Mouse (Mus musculus): ENCODE data around the gene Slc6a16.

The Slc6a16 gene

DNA sequence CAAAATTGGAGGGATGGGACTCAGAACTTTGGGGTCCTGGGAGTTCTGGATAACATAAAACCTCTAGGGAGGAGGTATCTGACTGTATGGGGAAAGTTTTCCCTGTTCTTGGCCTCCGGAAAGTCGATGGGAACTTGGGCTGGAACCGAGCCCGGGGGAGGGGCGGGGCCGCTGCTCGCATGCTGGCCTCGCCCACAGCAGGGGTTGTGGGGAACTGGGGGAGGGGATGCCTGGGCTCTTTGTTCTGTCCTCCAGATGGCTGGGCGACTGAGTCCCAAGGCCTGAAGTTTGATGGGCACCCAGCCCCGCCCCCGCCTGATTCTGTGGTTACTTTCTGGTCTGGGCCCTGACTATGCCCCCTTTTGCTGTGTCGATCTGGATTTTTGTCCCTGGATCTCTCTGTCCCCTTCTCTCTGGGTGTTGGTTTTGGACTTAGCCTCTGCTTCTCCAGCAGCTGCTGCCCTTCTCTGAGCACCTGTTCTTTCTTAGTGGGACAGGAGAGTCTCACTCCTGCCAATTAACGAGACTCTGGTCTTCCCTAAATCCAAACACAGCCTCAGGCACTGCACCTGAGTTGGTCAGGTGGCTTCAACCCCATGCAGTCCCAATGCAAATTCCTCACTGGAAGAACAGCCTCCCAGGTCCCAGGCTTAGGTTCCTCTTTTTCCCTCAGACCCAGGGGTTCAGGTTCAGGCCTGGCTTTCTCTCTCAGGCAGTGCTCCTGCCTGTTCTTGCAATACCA lies 24.3 kb upstream of the Slc6a16 start:
- DNase-seq (ENCODE audit: low read depth, low spot score), result no peak

GRCm38 (mm10) chr7:45221680-45222079 lies 19.2 kb upstream of the Slc6a16 start:
- DNase-seq (ENCODE audit: low read depth, low spot score), result no peak

GRCm38 (mm10) chr7:45224826-45225225 lies 16.1 kb upstream of the Slc6a16 start:
- DNase-seq (ENCODE audit: low read depth, low spot score), result no peak

GRCm38 (mm10) chr7:45226421-45226820 lies 14.5 kb upstream of the Slc6a16 start:
- DNase-seq (ENCODE audit: low read depth, low spot score), result no peak

DNA sequence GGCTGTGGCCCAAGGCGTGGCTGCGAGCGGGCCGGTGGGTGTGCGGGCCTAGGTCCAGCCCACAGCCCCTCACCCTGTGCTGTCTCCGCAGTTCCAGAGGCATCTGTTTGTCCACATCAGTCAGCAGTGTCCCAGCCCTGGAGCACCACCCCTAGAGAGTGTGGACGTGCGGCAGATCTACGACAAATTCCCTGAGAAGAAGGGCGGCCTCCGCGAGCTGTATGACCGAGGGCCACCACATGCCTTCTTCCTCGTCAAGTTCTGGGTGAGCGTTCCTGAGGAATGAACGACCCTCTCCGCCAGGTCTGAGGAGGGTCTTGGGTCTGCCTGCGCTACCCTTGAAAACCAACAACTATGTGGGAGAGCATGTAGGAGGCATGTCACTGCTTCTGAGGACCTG lies 12.3 kb upstream of the Slc6a16 start:
- no peak for DNase-seq (ENCODE audit: low read depth, low spot score)

DNA sequence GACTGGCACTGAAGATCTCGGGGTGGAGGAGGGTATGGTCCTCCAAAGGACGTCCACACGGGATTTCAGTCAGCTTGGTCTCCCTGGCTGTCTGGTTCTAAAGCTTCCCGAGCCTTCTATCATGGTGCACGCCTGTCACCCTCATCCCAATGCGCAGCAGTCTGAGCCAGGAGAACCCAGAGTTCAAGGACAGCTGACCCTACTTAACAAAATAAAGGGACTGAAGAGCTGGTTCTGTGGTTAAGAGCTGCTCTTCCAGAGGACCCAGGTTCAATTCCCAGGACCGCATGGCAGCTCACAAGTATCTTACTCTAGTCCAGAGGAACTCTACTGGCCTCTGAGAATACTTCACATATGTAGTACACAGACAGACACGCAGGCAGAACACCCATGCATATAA lies 11.8 kb upstream of the Slc6a16 start:
- no peak for DNase-seq (ENCODE audit: low read depth, low spot score)

DNA sequence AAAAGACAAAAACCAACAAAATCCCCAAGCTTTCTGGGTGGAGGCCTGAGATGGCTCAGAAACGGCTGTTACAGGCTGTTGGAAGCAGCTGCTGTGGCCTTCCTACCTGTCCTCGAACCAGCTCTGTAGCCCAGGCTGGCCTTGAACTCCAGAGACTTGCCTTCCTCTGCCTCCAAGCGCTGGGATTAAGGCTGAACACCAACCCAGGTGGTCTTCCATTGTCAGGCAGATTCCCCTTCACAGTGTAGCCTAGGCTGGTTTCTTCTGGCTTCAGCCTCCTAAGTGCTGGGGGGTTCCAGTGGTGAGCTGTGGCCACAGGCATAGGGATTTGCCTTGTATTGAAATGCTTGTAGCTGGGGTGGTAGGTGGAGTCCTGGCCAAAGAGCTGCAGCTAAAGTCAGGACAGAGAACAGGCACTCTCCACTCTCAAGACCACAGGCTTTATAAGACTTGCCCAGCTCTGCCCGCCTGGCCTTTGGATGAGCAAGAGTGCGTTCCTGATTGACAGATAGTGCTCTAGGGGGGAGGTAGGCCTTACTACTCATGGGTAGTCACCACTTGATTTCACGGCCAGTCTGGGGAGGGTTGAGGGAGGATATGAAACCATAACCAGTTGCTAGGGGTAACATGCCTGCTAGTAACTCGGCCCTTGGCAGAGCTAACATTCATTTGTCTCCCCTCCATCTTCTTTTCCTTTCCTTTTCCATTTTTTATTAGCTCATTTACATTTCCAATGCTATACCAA lies 11.3 kb upstream of the Slc6a16 start:
- no peak for DNase-seq (ENCODE audit: low read depth, low spot score)

GRCm38 (mm10) chr7:45231192-45231591 lies 9.7 kb upstream of the Slc6a16 start:
- no peak for DNase-seq (ENCODE audit: low read depth, low spot score)

DNA sequence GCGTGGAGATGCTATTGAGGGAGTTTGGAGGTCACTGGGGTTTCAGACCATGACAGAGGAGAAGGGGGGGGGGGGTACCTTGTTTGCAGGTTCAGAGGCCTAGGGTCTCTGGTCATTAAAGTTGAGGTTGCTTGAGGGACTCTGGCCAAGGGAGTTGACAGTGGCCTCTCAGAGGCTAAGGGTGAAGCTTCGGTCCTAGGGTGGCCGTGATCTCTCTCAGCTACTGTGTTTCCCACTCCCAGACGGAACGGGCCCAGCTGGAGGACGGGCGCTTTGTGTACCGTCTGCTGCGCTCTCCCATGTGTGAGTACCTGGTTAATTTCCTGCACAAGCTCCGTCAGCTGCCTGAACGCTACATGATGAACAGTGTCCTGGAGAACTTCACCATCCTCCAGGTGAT lies 8.9 kb upstream of the Slc6a16 start:
- no peak for DNase-seq (ENCODE audit: low read depth, low spot score)

DNA sequence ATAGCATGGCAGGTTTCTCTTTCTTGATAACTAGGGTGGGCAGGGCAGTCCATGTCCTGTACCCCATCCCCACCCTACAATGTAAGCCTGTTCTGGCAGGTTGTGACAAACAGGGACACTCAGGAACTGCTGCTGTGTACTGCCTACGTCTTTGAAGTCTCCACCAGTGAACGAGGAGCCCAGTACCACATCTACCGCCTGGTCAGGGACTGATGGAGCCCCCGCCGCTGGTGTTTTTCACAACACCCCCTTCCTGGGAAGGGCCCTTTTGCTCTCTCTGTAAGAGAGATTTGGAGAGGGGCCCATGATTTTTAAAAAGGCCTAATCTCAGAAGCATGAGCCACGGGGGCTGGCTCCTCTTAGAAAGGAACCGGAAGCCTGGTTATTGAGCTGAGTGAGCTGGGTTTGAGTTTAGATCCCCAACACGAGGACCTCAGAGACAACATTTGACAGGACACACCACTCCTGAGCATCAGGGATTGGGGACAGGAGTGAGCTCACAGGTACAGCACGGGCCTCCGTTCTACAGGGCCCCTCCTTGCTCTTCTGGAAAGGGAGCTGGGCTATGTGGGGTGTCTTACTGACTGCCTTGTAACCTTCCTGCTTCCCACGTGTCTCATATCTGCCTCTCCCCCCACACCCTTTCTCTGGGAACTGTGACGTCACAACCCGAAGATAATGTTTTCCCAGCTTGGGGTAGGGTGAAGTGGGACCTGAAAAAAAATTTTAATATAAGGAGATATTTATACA lies 8.0 kb upstream of the Slc6a16 start:
- DNase-seq (ENCODE audit: low read depth, low spot score), result no peak

GRCm38 (mm10) chr7:45233580-45234332 lies 7.1 kb upstream of the Slc6a16 start:
- DNase-seq (ENCODE audit: low read depth, low spot score), result no peak

DNA sequence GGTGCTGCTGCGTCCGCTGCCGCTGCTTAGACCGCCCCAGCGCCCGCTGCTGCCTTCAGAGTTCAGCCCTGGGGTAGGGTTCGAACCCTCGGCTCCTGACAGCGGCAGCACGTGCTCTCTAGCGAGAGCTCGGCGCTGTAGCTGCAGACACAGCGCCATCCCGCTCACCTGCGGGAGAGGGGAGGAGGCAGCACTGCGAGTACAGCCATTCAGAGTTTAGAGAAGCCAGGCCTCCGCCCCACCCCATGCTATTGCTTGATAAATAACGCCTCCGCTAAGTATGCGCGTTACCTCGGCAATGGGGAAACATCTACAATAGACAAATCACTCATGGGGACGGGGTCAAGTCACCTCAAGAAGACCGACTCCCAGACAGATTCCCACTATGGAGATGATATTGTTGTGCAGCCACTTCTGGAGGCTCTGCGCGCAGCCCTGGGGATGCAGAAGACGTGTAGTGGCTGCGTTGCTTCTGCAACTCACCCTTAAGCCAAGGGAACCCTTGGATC lies 6.5 kb upstream of the Slc6a16 start:
- DNase-seq (ENCODE audit: low read depth, low spot score), result no peak

GRCm38 (mm10) chr7:45234922-45235571 lies 5.8 kb upstream of the Slc6a16 start:
- peak; percentile 57 for DNase-seq (ENCODE audit: low read depth, low spot score)

GRCm38 (mm10) chr7:45235656-45236180 lies 5.2 kb upstream of the Slc6a16 start:
- no peak for DNase-seq (ENCODE audit: low read depth, low spot score)

DNA sequence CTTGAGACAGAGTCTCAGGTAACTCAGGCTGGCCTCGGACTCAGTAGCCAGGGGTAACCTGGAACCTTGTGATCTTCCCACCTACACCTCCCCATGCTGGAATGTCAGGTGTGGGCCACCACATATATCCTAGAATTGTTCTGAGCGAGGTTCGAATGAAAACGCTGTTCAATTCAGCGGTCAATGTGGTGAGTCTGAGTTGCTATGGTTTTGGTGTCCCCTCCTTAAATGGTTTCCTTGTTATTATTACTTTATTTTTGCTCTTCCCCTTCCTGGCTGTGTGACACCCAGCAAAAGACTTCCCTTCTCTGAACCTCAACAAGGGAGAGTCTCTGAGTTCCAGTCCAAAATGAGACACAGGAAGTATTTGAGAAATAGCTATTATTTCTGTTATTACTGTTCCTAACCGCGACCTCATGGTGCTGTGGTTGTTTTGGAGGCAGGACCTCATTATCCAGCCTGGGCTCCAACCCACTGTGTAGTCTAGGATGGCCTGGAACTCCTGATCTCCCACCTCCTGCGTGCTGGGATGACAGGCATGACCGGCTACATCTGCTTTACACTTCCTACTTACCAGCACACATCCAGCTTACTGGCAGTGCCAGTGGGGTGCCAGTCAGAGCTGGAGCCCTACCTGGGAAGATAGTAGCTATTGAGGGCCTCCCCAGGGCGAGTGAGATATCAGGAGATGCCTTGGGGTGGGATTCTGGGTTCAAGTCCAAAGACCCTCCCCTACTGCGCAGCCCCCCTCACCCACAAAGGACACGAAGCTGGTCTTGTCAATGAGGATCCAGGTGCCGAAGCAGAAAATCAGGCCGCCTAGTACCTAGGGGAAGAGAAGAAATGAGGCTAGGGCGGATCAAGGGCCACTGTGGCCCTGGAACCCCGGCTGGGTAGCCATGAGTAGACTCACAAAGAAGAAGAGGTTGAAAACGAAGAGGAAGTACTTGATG lies 2.9 kb upstream of the Slc6a16 start:
- no peak for DNase-seq (ENCODE audit: low read depth, low spot score)

GRCm38 (mm10) chr7:45238723-45239496 lies 2.0 kb upstream of the Slc6a16 start, which contains the start of gene Cd37:
Gene Cd37 (minus strand): TSS chr7:45239115.
- DNase-seq (ENCODE audit: low read depth, low spot score), result no peak

DNA sequence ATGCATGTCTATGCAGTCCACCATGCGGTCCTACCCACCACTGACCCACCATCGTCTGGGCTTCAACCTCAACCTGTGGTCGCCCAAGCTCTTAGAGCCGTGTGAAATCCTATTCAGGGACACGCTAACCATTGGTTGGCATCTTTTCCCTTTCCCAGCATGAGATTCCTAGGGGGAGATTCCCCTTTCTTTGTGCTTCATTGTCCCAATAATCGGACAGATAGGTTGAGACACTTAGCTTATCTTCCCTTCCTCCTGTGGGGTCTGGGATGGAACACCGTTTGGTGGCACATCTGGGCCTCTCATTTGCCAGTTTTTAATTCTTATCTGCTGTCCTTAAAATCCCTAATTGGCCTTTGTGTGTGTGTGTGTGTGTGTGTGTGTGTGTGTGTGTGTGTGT lies 776 bp upstream of the Slc6a16 start:
- DNase-seq (ENCODE audit: low read depth, low spot score), result no peak

DNA sequence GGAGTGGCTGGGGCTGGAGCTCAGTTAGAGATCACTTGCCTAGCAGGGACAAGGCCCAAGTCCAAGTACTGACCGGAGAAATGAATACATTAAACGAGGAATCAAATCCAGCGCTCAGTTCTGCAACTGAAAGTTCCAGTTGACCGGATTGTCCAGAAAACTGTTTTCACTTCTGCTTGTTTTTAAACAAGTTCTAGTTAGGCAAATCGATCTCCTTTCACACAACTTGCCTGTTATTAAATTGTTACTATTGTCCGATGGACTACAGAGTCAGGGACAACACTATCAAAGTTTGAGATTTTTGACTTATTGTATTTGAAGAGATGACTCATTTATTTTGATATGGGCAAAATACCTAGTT lies 484 bp downstream of the Slc6a16 start:
- no peak for DNase-seq (ENCODE audit: low read depth, low spot score)

GRCm38 (mm10) chr7:45247666-45248065 lies 6.8 kb downstream of the Slc6a16 start:
- no peak for DNase-seq (ENCODE audit: low read depth, low spot score)
